Mouse (Mus musculus) hindbrain, embryonic 13.5 days (tissue): ENCODE results near the gene C2cd6. TPM values are rescaled to one million over a fixed set of nuclear protein-coding genes. Genes with fewer than 3 reads are reported as not detected.

Experiments used
- ATAC-seq: fragments of 200-750 bp; cut with Nextera tagmentation; 2 replicates; pipeline ENCODE4 v1.8.0; 2017; ENCODE audit warnings: moderate TSS enrichment; ENCODE audit not compliant: low FRiP score
- H3K27ac ChIP-seq: fragments of 300-500 bp; sonication (generic); 2 replicates; pipeline ENCODE4 v1.5.1; 2015; ENCODE audit warnings: inconsistent platforms, mild to moderate bottlenecking, moderate library complexity
- H3K27me3 ChIP-seq: fragments of 300-500 bp; sonication (generic); 2 replicates; pipeline ENCODE4 v1.6.1; 2015; ENCODE audit warnings: mild to moderate bottlenecking, inconsistent platforms
- H3K36me3 ChIP-seq: fragments of 300-500 bp; sonication (generic); 2 replicates; pipeline ENCODE4 v1.6.1; 2015; ENCODE audit warnings: mild to moderate bottlenecking, inconsistent platforms
- H3K4me1 ChIP-seq: fragments of 300-500 bp; sonication (generic); replicated peaks from 2 replicates; pipeline ENCODE4 v1.6.1; 2015; ENCODE audit warnings: inconsistent platforms
- H3K4me2 ChIP-seq: fragments of 300-500 bp; sonication (generic); 2 replicates; pipeline ENCODE4 v1.6.1; 2015; ENCODE audit warnings: inconsistent platforms, mild to moderate bottlenecking, moderate library complexity
- H3K4me3 ChIP-seq: fragments of 300-500 bp; sonication (generic); 2 replicates; pipeline ENCODE4 v1.5.1; 2015; ENCODE audit warnings: mild to moderate bottlenecking, inconsistent platforms
- H3K9ac ChIP-seq: fragments of 300-500 bp; sonication (generic); 2 replicates; pipeline ENCODE4 v1.6.1; 2015; ENCODE audit warnings: mild to moderate bottlenecking, inconsistent platforms
- H3K9me3 ChIP-seq: fragments of 300-500 bp; sonication (generic); 2 replicates; pipeline ENCODE4 v1.6.1; 2016; ENCODE audit warnings: inconsistent platforms
- WGBS: fragments of 180-500 bp; shearing (Covaris S2); methylation state at CpG from one replicate; pipeline ENCODE4 v1.1.7; 2015; 5-methylcytosine and 5-hydroxymethylcytosine counted together
- polyA plus RNA-seq: library from polyadenylated mRNA; unstranded; fragments of >200 nt; fragmentation: Nextera tagmentation; extraction: Ambion mirVana; gene quantifications from 2 replicates; pipeline ENCODE4 v1.2.1, GENCODE M21; 2015

C2cd6 gene
- polyA plus RNA-seq, result 0.12 TPM in 1 of 2 replicates, not detected in the other

DNA sequence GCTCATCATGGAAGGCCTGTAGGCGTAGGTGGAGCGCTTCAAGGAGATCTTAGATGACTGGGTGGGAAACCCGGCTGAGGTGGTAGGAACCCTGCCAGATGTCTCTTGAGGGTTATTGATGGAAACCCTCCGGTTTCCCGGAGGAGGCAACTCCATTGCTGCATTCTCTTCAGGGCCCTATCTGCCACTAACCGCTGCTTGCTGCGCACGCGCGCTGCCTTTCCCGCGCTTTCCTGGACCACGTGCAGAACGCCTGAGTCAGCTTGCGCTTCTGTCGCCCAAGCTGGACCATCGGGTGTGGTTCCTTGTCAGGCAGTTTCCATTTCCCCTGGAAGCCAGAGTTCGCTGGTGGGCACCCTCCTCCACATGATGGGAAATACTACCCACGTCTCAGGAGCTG lies at the start of gene C2cd6:
Gene C2cd6 (minus strand): TSS at position 196 of the 400 bp plus-strand sequence.
- Histone ChIP-seq H3K36me3 (peaks cover 16% of the 10 kb centered on the region), H3K9me3 (no peaks in the 10 kb centered on the region), H3K4me2 (no peak within 1 kb of the TSS), H3K4me1 (no peaks in the 10 kb centered on the region), H3K27ac (no peak within 1 kb of the TSS), H3K4me3 (no peak within 1 kb of the TSS), H3K9ac (no peak within 1 kb of the TSS), H3K27me3 (no peaks in the 10 kb centered on the region)
- no peak for ATAC-seq
- WGBS, result 96% methylated on average over 19 of the region's 19 CpGs

DNA sequence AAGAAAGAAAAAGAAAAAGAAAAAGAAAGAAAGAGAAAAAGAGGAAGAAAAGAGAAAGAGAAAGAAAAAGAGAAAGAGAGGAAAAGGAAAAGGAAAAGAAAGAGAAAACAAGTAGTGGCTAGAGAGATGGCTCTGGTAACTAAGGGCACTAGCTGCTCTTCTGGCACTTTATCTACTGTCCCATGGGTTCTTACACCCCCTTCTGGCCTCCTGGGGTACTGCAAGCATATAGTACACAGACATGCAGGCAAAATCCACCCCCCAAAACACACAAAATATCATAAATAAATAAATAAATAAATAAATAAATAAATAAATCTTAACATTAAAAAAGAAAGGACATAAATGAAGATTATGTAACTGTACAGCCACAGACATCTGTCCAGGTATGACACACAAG lies 48.1 kb upstream of the C2cd6 start:
- H3K27me3 ChIP-seq, result no peaks in the 10 kb centered on the region
- no peak overlapping the region for H3K4me2 ChIP-seq
- no peak overlapping the region for H3K9ac ChIP-seq
- ATAC-seq, result no peak
- peaks cover 4% of the 10 kb centered on the region; the same call in 1 of the 2 replicates for H3K9me3 ChIP-seq
- 0 out of 2 replicates have a peak, but pooled peaks cover 7% of the 10 kb centered on the region for H3K36me3 ChIP-seq
- no peak overlapping the region for H3K4me3 ChIP-seq
- H3K27ac ChIP-seq, result no peak overlapping the region
- no peaks in the 10 kb centered on the region for H3K4me1 ChIP-seq

DNA sequence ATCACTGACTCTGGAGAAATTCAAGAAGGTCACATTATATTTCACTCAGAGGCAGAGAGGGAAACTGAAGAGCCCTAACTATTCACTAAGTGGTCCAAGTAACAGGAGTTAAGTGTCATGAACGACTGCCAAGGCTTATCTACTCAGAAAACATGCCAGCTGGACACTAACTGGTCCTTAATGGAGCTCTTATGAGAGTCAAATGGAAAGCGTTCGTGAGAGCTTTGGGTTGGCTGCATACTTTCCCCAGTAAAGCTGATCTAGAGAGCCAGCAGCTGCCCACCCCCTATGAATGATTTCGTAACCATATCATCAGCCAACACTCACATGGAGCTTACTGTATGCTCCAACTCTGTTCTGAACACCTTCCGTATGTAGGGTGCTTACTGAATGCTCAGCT lies 39.7 kb upstream of the C2cd6 start:
- Histone ChIP-seq H3K4me3 (no peak overlapping the region), H3K27ac (no peak overlapping the region), H3K4me1 (no peaks in the 10 kb centered on the region), H3K27me3 (no peaks in the 10 kb centered on the region), H3K9ac (no peak overlapping the region), H3K36me3 (no peaks in the 10 kb centered on the region), H3K9me3 (no peaks in the 10 kb centered on the region), H3K4me2 (no peak overlapping the region)
- no peak for ATAC-seq
- 85% methylated on average over 5 of the region's 5 CpGs for WGBS

DNA sequence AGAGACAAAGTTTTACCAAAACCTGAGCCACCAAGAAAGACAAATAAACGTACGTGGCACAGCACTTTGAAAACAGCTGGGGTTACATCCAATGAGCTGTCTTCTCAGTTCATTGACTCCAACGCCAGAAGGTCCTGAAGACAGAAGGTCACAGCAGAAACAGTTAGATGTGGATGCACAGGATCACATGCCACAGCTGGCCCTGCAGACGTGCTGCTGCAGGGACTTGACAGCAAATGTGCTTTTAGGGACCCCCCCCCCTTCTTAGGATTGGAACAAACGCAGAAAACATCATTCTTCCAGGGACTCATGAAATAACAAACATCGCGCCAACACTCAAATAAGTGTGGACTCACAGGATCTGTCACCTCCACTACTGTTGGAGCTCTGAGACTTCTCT lies 34.2 kb upstream of the C2cd6 start:
- ATAC-seq, result no peak
- Histone ChIP-seq H3K27ac (no peak overlapping the region), H3K4me1 (no peaks in the 10 kb centered on the region), H3K36me3 (no peaks in the 10 kb centered on the region), H3K4me3 (no peak overlapping the region), H3K4me2 (no peak overlapping the region), H3K9ac (no peak overlapping the region), H3K9me3 (no peaks in the 10 kb centered on the region), H3K27me3 (no peaks in the 10 kb centered on the region)
- 75% methylated on average over 7 of the region's 7 CpGs for WGBS

DNA sequence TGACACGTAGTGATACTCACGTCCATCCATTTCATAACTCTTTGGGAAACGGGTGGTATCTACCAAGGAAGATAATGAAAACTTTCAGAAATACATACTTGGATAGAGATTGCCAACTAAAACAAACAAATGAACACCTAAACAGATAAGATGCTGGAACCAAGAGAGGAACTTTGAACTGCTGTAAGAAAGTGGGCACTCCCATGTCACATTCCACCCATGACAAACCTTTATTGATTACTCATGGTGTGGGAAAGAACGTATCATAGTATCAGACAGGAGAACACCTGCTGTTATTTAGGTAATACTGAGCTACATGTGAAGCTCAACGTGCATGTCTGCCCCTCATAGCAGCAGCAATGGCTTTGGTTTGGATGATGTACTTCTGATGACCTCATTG lies 30.9 kb upstream of the C2cd6 start:
- H3K4me2 ChIP-seq, result no peak overlapping the region
- H3K4me1 ChIP-seq, result peaks cover 4% of the 10 kb centered on the region
- no peaks in the 10 kb centered on the region for H3K9me3 ChIP-seq
- no peaks in the 10 kb centered on the region for H3K36me3 ChIP-seq
- ATAC-seq, result no peak
- no peak overlapping the region for H3K27ac ChIP-seq
- WGBS, result 81% methylated on average over 5 of the region's 5 CpGs
- H3K4me3 ChIP-seq, result no peak overlapping the region
- H3K9ac ChIP-seq, result no peak overlapping the region
- H3K27me3 ChIP-seq, result no peaks in the 10 kb centered on the region

DNA sequence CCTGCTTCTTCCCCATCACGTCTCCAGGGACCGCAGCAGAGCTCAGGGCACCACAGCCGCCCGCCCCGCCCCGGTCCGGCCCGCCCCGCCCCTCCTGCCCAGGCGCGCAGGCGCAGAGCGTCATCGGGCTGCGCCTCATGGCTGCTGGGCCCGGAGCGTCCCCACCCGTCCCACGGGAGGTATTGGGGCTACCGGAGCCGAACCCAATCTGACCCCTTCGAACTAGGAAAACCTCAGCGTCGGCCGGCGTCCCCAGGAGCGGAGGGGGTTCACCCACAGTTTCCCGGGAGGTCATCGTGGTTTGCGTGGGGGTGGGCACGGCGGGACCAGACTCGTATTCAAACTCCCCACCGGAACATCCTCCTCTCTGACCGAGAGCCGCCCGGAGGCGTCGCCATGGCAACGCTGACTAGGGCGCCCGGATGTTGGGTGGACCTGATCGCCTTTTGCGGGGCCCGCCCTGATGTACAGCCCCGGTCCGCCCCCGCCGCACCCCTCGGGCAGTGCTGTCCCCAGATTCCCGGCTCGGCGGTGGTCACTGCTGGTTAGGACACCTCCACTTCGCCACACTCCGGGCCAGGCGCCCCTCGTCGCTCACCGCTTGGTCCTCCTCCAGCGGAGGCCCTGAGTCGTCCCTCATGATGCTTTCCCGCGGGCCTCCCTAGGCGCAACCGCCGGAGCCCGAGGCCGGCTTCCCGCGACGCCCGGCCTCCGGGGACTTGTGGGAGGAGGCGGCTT lies 25.2 kb upstream of the C2cd6 start, which contains the start of gene Tmem237:
Gene Tmem237 (minus strand): TSS at position 689 of the 738 bp plus-strand sequence.
- under 1% methylated on average over 67 of the region's 74 CpGs for WGBS
- H3K4me3 ChIP-seq, result peak within 1 kb of the TSS; percentile 75
- peak within 1 kb of the TSS; percentile 83 for H3K4me2 ChIP-seq
- H3K9ac ChIP-seq, result peak within 1 kb of the TSS; percentile 97
- peaks cover 12% of the 10 kb centered on the region for H3K4me1 ChIP-seq
- peak; percentile 99 for ATAC-seq
- peak within 1 kb of the TSS; percentile 96 for H3K27ac ChIP-seq
- no peaks in the 10 kb centered on the region for H3K9me3 ChIP-seq
- H3K27me3 ChIP-seq, result no peaks in the 10 kb centered on the region
- H3K36me3 ChIP-seq, result peaks cover 19% of the 10 kb centered on the region

DNA sequence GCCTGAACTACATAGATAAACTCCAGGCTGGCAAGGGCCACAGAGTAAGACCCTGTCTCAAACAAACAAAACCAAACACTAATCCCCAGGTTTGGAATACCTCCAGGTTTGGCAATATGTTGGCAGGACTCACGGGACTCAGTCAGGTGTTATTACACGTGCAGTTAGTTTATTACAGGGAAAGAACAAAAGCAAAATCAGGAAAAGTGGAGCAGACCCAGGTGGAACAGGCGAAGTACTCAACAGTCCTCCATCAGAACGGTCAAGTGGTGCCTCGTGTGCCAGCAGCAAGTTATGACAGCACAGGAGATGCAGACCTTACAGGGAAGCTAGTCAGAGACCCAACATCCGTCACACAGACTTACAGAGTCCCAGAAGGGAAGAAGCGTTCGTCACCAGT lies 15.8 kb upstream of the C2cd6 start:
- Histone ChIP-seq H3K36me3 (peaks cover 85% of the 10 kb centered on the region), H3K4me3 (no peak overlapping the region), H3K4me2 (no peak overlapping the region), H3K9ac (no peak overlapping the region), H3K27ac (no peak overlapping the region), H3K27me3 (no peaks in the 10 kb centered on the region), H3K9me3 (no peaks in the 10 kb centered on the region), H3K4me1 (no peaks in the 10 kb centered on the region)
- no peak for ATAC-seq
- WGBS, result 93% methylated on average over 8 of the region's 8 CpGs

DNA sequence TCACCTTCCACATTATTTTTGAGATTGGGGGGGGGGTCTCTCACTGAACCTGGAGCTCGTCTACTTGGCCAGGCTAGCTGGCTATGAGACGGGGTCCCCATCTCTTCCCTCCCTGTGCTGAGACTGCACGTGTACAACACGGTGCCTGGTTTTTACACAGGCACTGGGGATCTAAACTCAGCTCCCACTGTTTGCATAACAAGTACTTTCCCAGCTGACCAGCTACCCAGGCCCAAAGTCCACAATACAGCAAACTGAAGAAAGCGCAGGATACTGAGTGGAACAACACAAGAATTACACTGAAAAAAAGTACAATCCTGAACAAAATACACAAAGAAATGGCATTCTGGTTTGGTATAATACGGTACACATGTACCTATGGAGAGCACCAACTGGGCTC lies 7.4 kb upstream of the C2cd6 start:
- Histone ChIP-seq H3K36me3 (peaks cover 53% of the 10 kb centered on the region), H3K9me3 (no peaks in the 10 kb centered on the region)

DNA sequence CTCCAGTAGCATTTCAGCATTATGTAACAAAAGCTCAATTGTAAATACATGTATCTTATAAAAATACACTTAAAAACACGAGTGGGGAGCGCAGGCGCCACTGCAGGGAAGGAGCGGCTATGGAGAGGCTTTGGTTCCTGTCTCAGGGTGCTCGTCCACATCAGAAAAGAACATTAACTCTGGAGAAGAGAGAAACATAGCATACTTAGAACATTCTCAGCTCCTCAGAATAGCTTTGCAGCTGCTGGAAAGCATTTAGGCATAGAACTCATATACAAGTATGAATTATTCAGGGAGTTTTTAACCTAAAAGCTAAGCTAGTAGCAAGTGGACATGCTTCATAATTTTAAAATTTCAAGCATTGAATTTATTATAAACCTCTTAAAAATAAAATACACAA lies 6.3 kb upstream of the C2cd6 start:
- no peaks in the 10 kb centered on the region for H3K4me1 ChIP-seq
- H3K4me2 ChIP-seq, result no peak overlapping the region
- H3K9me3 ChIP-seq, result no peaks in the 10 kb centered on the region
- H3K27me3 ChIP-seq, result no peaks in the 10 kb centered on the region
- no peak overlapping the region for H3K4me3 ChIP-seq
- ATAC-seq, result no peak
- H3K9ac ChIP-seq, result no peak overlapping the region
- 94% methylated on average over 5 of the region's 5 CpGs for WGBS
- peaks cover 45% of the 10 kb centered on the region for H3K36me3 ChIP-seq
- H3K27ac ChIP-seq, result no peak overlapping the region

More for the DNA sequence above, 7.4 kb upstream of the C2cd6 start:
- H3K4me3 ChIP-seq, result no peak overlapping the region
- 94% methylated on average over 6 of the region's 6 CpGs for WGBS
- ATAC-seq, result no peak
- no peak overlapping the region for H3K27ac ChIP-seq
- no peaks in the 10 kb centered on the region for H3K27me3 ChIP-seq
- H3K4me1 ChIP-seq, result no peaks in the 10 kb centered on the region
- H3K9ac ChIP-seq, result no peak overlapping the region
- no peak overlapping the region for H3K4me2 ChIP-seq

DNA sequence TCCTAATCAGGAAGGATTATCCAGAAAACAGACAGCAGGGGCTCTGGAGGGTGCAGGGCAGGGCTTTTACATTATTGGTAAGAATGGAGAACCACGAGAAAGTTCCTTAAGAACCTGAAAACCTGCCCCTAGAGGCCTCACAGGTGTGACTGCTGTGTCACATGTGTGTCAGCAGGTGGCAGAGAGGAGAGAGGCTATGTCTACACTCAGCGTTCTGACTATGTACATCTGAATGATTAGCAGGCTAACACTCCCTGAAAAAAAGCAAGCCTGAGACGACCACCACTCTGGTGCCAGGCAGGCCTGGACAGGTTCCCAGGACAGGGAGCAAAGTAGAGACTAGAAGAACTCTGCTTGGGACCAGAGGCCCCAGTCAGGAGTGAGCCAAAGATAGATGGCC lies 23.8 kb downstream of the C2cd6 start:
- Histone ChIP-seq H3K36me3 (no peaks in the 10 kb centered on the region), H3K9me3 (no peaks in the 10 kb centered on the region), H3K27me3 (no peaks in the 10 kb centered on the region), H3K4me2 (no peak overlapping the region), H3K4me1 (no peaks in the 10 kb centered on the region), H3K9ac (no peak overlapping the region), H3K4me3 (no peak overlapping the region), H3K27ac (no peak overlapping the region)
- WGBS, result 54% methylated on average over 3 of the region's 3 CpGs
- ATAC-seq, result no peak

DNA sequence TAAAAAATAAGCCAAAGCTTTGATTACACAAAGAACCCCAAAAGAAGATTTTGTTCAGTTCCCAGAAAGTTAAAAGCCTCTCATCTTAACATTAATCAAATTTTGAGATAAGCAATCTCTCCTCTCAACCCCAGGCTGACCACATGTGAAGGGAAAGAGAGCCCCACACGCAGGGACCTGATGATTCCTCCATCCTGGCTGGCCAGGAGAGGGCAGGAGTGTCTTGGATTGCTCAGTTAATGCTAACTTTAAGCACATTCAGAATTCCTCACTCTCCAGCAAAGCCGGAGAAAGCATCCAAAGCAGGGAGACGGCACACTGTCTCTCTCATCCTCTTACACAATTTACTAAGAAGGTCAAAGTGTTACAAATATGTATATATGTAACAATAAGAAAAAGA lies 26.7 kb downstream of the C2cd6 start:
- no peak for ATAC-seq
- no peaks in the 10 kb centered on the region for H3K36me3 ChIP-seq
- H3K4me3 ChIP-seq, result no peak overlapping the region
- no peak overlapping the region for H3K27ac ChIP-seq
- no peaks in the 10 kb centered on the region for H3K4me1 ChIP-seq
- H3K9me3 ChIP-seq, result no peaks in the 10 kb centered on the region
- H3K9ac ChIP-seq, result no peak overlapping the region
- H3K27me3 ChIP-seq, result no peaks in the 10 kb centered on the region
- WGBS, result 28% methylated on average over 3 of the region's 3 CpGs
- H3K4me2 ChIP-seq, result no peak overlapping the region

DNA sequence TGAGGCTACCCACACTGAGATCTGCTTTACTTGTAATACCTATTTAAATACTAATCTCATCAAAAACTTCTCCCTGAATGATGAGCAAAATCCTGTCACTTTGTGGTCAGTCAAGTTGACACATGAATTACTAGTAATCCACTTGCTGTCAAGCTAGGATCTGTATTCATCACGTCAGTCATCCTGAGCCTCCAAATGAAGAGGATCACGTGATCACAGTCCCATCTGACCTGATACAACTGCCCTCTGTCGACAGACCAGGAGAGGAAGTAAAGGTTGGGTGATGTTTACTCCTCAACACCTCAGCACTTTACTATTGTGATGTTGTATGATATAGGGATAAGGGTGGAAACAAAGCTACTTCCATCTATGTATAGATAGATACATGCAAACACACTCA lies 31.0 kb downstream of the C2cd6 start:
- Histone ChIP-seq H3K4me2 (no peak overlapping the region), H3K9me3 (no peaks in the 10 kb centered on the region), H3K36me3 (no peaks in the 10 kb centered on the region), H3K4me3 (no peak overlapping the region), H3K27me3 (no peaks in the 10 kb centered on the region), H3K4me1 (no peaks in the 10 kb centered on the region), H3K27ac (no peak overlapping the region), H3K9ac (no peak overlapping the region)
- ATAC-seq, result no peak
- 69% methylated on average over 3 of the region's 3 CpGs for WGBS

DNA sequence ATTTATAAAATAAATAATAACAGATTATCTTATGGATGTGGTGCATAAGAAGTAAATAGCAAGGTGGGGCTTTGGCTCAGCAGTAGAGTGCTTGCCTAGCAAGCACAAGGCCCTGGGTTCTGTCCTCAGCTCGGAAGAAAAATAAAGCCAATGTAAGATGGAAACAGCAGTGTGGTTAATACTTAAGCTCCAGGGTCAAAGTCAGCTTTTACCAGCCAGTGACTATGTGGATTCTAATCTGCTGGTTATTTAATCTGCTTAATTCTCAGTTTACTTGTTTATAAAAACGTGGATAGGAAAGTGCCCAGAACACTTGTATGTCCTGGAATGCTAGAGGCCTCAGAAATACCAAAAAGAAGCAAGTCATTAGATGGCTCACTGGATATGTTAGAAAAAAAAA lies 37.7 kb downstream of the C2cd6 start:
- H3K9ac ChIP-seq, result no peak overlapping the region
- no peaks in the 10 kb centered on the region for H3K9me3 ChIP-seq
- 77% methylated on average over 2 of the region's 2 CpGs for WGBS
- no peaks in the 10 kb centered on the region for H3K27me3 ChIP-seq
- no peak overlapping the region for H3K4me3 ChIP-seq
- no peak for ATAC-seq
- H3K4me2 ChIP-seq, result no peak overlapping the region
- H3K27ac ChIP-seq, result no peak overlapping the region
- H3K4me1 ChIP-seq, result no peaks in the 10 kb centered on the region
- H3K36me3 ChIP-seq, result no peaks in the 10 kb centered on the region
